Mouse (Mus musculus) ES-E14 (cell line): ENCODE results near the gene Cnpy1.

Experiments
- CHD2 ChIP-seq: IDR thresholded peaks from 2 replicates; pipeline ENCODE4 v1.6.1; 2014; ENCODE audit warnings: mild to moderate bottlenecking, low read depth, low read length, inconsistent platforms
- HCFC1 ChIP-seq: IDR thresholded peaks from 2 replicates; pipeline ENCODE4 v1.6.1; 2012; ENCODE audit warnings: low read length, inconsistent platforms, borderline replicate concordance; ENCODE audit not compliant: insufficient read depth
- ZNF384 ChIP-seq: IDR thresholded peaks from 2 replicates; pipeline ENCODE4 v1.6.1; 2012; ENCODE audit warnings: low read depth, low read length, inconsistent platforms

- TF ChIP-seq CHD2 = no peak
- TF ChIP-seq ZNF384 = no peak
- TF ChIP-seq HCFC1 = no peak
Measured at GRCm38 (mm10) chr5:28169166-28169801, 76.3 kb downstream of the Cnpy1 start.
